Mouse (Mus musculus): ENCODE results near the gene Sephs1.
"Not testable (repeated sequence)": the region's sequence is repeated elsewhere in the genome, so short reads cannot be mapped to it uniquely, and the experiment has no call there.

Gene Sephs1

DNA sequence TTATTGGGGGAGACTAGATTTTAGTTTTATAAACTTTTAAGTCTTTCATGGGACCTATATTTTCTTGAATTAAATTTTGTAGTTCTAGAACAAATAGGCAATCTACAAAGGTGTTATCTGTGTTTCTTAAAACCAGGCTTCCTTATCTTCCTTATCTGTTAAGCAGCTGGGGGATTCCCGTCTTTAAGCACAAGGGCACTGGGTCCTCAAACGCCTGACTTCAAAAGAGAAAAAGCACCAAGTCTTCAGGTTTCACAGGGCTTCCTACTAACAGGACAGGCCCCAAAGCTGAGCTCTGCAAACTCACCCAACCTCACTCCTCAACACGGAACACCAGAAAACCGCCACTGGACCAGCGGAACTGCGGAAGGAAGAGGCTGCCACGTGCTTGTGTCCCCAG, 26.6 kb downstream of the Sephs1 start:
- no peak for DNase-seq (ENCODE audit: low read depth, low spot score)

- DNase-seq (ENCODE audit: low read depth, low spot score) = no peak
These were observed 27.5 kb downstream of the Sephs1 start for GRCm38 (mm10) chr2:4908771-4909315.

GRCm38 (mm10) chr2:4909909-4910308, 28.5 kb downstream of the Sephs1 start:
- DNase-seq (ENCODE audit: low read depth, low spot score) = no peak

- no peak for DNase-seq (ENCODE audit: low read depth, low spot score)
These were observed 29.2 kb downstream of the Sephs1 start for GRCm38 (mm10) chr2:4910521-4910920.

DNA sequence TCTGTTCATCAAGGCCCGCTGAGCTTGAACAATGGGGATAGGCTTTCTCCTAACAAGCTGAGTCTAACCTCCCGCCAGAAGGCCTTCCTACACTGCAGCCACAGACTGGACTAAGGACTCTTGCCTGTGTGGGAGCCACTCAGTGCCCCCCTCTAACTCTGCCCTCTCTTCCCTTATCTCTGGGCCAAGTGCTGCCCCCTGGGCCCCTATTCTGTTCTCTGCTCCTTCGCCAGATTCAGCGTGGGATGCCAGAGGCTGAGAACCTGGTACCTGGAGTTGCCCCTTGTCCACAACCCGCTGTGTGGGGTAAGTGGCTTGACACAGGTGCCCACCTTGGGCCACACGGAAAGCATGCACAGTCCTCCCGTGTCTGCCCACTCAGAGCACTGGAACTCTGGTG, 32.6 kb downstream of the Sephs1 start:
- DNase-seq (ENCODE audit: low read depth, low spot score) = no peak

- no peak for DNase-seq (ENCODE audit: low read depth, low spot score)
These were observed 34.7 kb downstream of the Sephs1 start for GRCm38 (mm10) chr2:4916037-4916436.

- no peak for DNase-seq (ENCODE audit: low read depth, low spot score)
These were observed 36.1 kb downstream of the Sephs1 start for GRCm38 (mm10) chr2:4917326-4918021.

- DNase-seq (ENCODE audit: low read depth, low spot score) = no peak
These were observed 37.7 kb downstream of the Sephs1 start, which contains the start of gene Phyh for GRCm38 (mm10) chr2:4918860-4919739. Phyh (plus strand) TSS chr2:4919019.

DNA sequence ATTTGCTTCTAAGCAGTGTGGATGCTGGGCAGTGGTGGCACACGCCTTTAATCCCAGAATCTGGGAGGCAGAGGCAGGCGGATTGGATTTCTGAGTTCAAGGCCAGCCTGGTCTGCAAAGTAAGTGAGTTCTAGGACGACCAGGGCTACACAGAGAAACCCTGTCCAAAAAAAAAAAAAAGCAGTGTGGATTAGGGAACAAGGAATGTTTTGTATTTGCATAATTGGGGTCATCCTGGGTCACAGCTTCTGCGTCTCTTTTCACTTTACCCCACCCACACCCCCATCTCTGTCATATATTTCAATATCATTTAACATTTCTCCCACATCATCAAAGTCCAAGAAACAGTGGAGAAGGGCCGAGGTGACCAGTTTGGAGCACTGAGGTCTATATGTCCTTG, 39.7 kb downstream of the Sephs1 start:
- no peak for DNase-seq (ENCODE audit: low read depth, low spot score)

- no peak for DNase-seq (ENCODE audit: low read depth, low spot score)
These were observed 41.3 kb downstream of the Sephs1 start for GRCm38 (mm10) chr2:4922476-4923164.

GRCm38 (mm10) chr2:4927391-4927790, 46.0 kb downstream of the Sephs1 start:
- no peak for DNase-seq (ENCODE audit: low read depth, low spot score)

DNA sequence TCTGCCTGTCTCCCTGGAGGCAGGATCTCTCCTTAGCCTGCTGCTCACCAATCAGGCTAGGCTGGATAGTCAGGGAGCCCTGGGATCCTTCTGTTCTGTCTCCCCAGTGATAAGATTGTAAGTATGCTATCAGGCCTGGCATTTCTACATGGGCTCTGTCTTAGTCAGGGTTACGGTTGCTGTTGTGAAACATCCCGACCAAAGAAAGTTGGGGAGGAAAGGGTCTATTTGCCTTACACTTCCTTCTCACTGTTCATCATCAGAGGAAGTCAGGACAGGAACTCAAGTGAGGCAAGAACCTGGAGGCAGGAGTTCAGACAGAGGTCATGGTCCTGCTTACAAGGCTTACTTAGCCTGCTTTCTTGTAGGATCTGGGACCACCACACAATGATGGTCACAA, 47.9 kb downstream of the Sephs1 start:
- no peak for DNase-seq (ENCODE audit: low read depth, low spot score)

- no peak for DNase-seq (ENCODE audit: low read depth, low spot score)
These were observed 53.2 kb downstream of the Sephs1 start for GRCm38 (mm10) chr2:4934516-4934915.

- DNase-seq (ENCODE audit: low read depth, low spot score) = no peak
These were observed 56.6 kb downstream of the Sephs1 start for GRCm38 (mm10) chr2:4937931-4938330.

- DNase-seq (ENCODE audit: low read depth, low spot score) = no peak
These were observed 59.5 kb downstream of the Sephs1 start for GRCm38 (mm10) chr2:4940861-4941260.

GRCm38 (mm10) chr2:4949691-4950090, 68.3 kb downstream of the Sephs1 start:
- DNase-seq (ENCODE audit: low read depth, low spot score) = not testable (repeated sequence)

DNA sequence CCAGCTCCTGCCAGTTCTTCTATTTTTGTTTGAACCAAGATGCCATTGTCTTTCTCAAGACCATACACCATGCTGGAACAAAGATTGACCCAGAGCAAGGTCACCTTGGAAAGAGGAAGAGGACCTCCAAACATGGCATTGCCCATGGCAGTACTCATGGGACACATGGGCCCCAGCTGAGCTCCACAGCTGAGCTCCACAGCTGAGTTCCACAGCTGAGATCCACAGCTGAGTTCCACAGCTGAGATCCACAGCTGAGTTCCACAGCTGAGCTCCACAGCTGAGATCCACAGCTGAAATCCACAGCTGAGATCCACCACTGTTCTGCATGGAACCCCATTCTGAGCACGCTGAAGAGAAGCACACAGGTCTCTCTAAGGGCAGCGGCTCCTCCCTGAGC, 69.6 kb downstream of the Sephs1 start:
- DNase-seq (ENCODE audit: low read depth, low spot score) = no peak

DNA sequence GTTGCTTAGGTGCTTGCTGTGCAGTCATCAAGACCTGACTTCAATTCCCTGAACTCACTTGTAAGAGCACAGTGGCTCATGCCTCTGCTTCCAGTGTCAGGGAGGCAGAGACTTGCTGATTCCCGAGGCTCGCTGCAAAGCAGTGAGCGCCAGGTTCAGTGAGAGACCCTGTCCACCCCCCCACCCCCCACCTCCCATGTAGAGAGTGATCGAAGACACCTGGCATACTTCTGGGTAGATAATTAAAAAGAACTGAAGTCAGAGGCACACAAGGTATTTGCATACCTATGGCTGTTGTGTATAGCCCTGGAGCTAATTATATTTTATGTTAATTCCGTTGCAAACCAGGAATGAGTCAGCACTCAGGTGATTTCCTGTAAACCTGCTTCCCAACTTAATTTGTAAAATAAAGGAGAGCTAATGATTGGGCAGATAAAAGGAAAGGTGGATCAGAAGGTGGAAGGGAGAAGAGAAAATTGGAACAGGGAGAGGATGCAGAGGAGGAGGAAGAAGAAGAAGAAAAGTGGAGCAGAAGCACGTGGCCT, 72.9 kb downstream of the Sephs1 start:
- DNase-seq (ENCODE audit: low read depth, low spot score) = no peak

GRCm38 (mm10) chr2:4958039-4958438, 76.7 kb downstream of the Sephs1 start:
- no peak for DNase-seq (ENCODE audit: low read depth, low spot score)

All from brain, embryonic 18.5 days (tissue).